Mouse (Mus musculus) neural tube, embryonic 10.5 days (tissue): Measurements from ENCODE around the gene Cryba2.

Experiments
- DNase-seq: peaks from one replicate; pipeline ENCODE4 v3.0.0-alpha.2; 2017; ENCODE audit warnings: low spot score; ENCODE audit errors: extremely low spot score

Cryba2 gene

GRCm38 (mm10) chr1:74850251-74850650 is 42.7 kb downstream of the Cryba2 start:
- no peak for DNase-seq

- no peak for DNase-seq
Observed at GRCm38 (mm10) chr1:74848946-74849345, 44.0 kb downstream of the Cryba2 start.

- no peak for DNase-seq
Observed at GRCm38 (mm10) chr1:74846341-74846740, 46.6 kb downstream of the Cryba2 start.

GRCm38 (mm10) chr1:74843090-74843489 is 49.9 kb downstream of the Cryba2 start:
- DNase-seq, result no peak
